8 mouse cellular contexts compared by ENCODE assay signal in genomic region chr10:77007433-77008108, GRCm38 (mm10). TPM values are rescaled to one million over a fixed set of nuclear protein-coding genes. Genes with fewer than 3 reads are reported as not detected.
A peak's percentile ranks its signal among the peaks of the same experiment; 100 is the strongest.
DNase-seq lines count a peak whose midpoint lies in the region; ATAC-seq and TF ChIP-seq lines count a peak whose summit lies in the region.

No protein-coding gene starts in this region.

- H3K9me3 ChIP-seq in embryonic facial prominence, embryonic 13.5 days: no peaks in the 10 kb centered on the region
- H3K9me3 ChIP-seq in neural tube, embryonic 13.5 days: no peaks in the 10 kb centered on the region

- WGBS in embryonic facial prominence, embryonic 13.5 days: 37% methylated on average over 8 of the region's 8 CpGs
- 38% methylated on average over 8 of the region's 8 CpGs for WGBS in neural tube, embryonic 13.5 days

- H3K36me3 ChIP-seq in embryonic facial prominence, embryonic 13.5 days: no peaks in the 10 kb centered on the region
- no peaks in the 10 kb centered on the region for H3K36me3 ChIP-seq in neural tube, embryonic 13.5 days

- H3K9ac ChIP-seq in embryonic facial prominence, embryonic 13.5 days: no peak overlapping the region
- H3K9ac ChIP-seq in neural tube, embryonic 13.5 days: no peak overlapping the region

- no peak overlapping the region for H3K4me3 ChIP-seq in embryonic facial prominence, embryonic 13.5 days
- no peak overlapping the region for H3K4me3 ChIP-seq in neural tube, embryonic 13.5 days
- H3K4me3 ChIP-seq in gastrocnemius, adult 2 months: no peak overlapping the region

- TF ChIP-seq CTCF in gastrocnemius, adult 2 months (IDR thresholded peaks at IDR 0.05): no peak

- no peak for ATAC-seq in embryonic facial prominence, embryonic 13.5 days (ENCODE audit: insufficient number of reproducible peaks, insufficient read depth, low FRiP score, low TSS enrichment, low read depth)
- ATAC-seq in neural tube, embryonic 13.5 days (ENCODE audit: low read depth): no peak
- ATAC-seq in megakaryocyte, adult 5-6 weeks (ENCODE audit: poor library complexity, severe bottlenecking): no peak

- intact Hi-C loops in gastrocnemius, adult 2 months (cut with DNase I): no loop called here

- no peak overlapping the region for H3K4me2 ChIP-seq in embryonic facial prominence, embryonic 13.5 days
- H3K4me2 ChIP-seq in neural tube, embryonic 13.5 days: no peak overlapping the region

- peak; percentile 50 for DNase-seq in cerebellum, adult 9-11 months
- no peak for DNase-seq in cerebellum, adult 9-10 months
- DNase-seq in kidney, postnatal 10 days: peak; percentile 69
- no peak for DNase-seq in gastrocnemius, adult 2 months
- no peak for DNase-seq in thymus, postnatal 25 days

- no peaks in the 10 kb centered on the region for H3K27me3 ChIP-seq in embryonic facial prominence, embryonic 13.5 days
- H3K27me3 ChIP-seq in neural tube, embryonic 13.5 days: no peaks in the 10 kb centered on the region

- H3K27ac ChIP-seq in embryonic facial prominence, embryonic 13.5 days: peak overlapping the region; percentile 48; the same call in 1 of the 2 replicates
- peak overlapping the region; percentile 83 for H3K27ac ChIP-seq in neural tube, embryonic 13.5 days (replicated peaks)
- no peak overlapping the region for H3K27ac ChIP-seq in gastrocnemius, adult 2 months

- H3K4me1 ChIP-seq in embryonic facial prominence, embryonic 13.5 days: peaks cover 16% of the 10 kb centered on the region
- H3K4me1 ChIP-seq in neural tube, embryonic 13.5 days (replicated peaks): peaks cover 19% of the 10 kb centered on the region

RNA-seq across cellular contexts. Expression of gene Slc19a1, which starts 24.5 kb away (rescaled TPM):
- 28.6 and 32.6 TPM in 2 replicates for polyA plus RNA-seq in embryonic facial prominence, embryonic 13.5 days (2015; fragmentation: Nextera tagmentation; extraction: Ambion mirVana)
- polyA plus RNA-seq in neural tube, embryonic 13.5 days (2015; fragmentation: Nextera tagmentation; extraction: Ambion mirVana): 33.9 and 34.9 TPM in 2 replicates
- 1 to 10 TPM; 5.6 to 6.3 TPM for total RNA-seq in gastrocnemius, adult 2 months (2021)
- 2.1 and 3.3 TPM in 2 replicates for total RNA-seq in megakaryocyte, adult 5-6 weeks (2015)
- 2.6 and 4.3 TPM in 2 replicates for total RNA-seq in megakaryocyte, adult 5-6 weeks (2017)

RNA-seq across cellular contexts. Expression of gene Pcbp3, which starts 45.9 kb away (rescaled TPM):
- polyA plus RNA-seq in embryonic facial prominence, embryonic 13.5 days (2015; fragmentation: Nextera tagmentation; extraction: Ambion mirVana): 26.2 and 28.3 TPM in 2 replicates
- 118 and 146 TPM in 2 replicates for polyA plus RNA-seq in neural tube, embryonic 13.5 days (2015; fragmentation: Nextera tagmentation; extraction: Ambion mirVana)
- total RNA-seq in gastrocnemius, adult 2 months (2021): 1 to 10 TPM; 1.9 to 2.0 TPM
- total RNA-seq in megakaryocyte, adult 5-6 weeks (2015): 4.4 and 5.7 TPM in 2 replicates
- 4.7 and 6.2 TPM in 2 replicates for total RNA-seq in megakaryocyte, adult 5-6 weeks (2017)

Comparison
In these comparisons a context has a peak if more than half of its experiments do, and no peak if none do; other contexts are left out.
1. DNase-seq: peak in cerebellum, adult 9-11 months (single experiment) and kidney, postnatal 10 days (single experiment); none in cerebellum, adult 9-10 months (single experiment), gastrocnemius, adult 2 months (single experiment) and thymus, postnatal 25 days (single experiment).